Mouse (Mus musculus) lung, embryonic 16.5 days (tissue): ENCODE results near the gene Cenpb. TPM values are rescaled to one million over a fixed set of nuclear protein-coding genes. Genes with fewer than 3 reads are reported as not detected.

Experiments used
- ATAC-seq: fragments of 200-750 bp; cut with Nextera tagmentation; 2 replicates; pipeline ENCODE4 v1.8.0; 2017; ENCODE audit warnings: low read depth, mild to moderate bottlenecking, moderate library complexity
- H3K27ac ChIP-seq: fragments of 300-500 bp; sonication (generic); 2 replicates; pipeline ENCODE4 v1.5.1; 2014; ENCODE audit warnings: mild to moderate bottlenecking, control low read depth, low read length
- H3K27me3 ChIP-seq: fragments of 300-500 bp; sonication (generic); 2 replicates; pipeline ENCODE4 v1.6.1; 2014; ENCODE audit warnings: low read depth, low read length, mixed read lengths; ENCODE audit not compliant: control insufficient read depth, insufficient read depth
- H3K36me3 ChIP-seq: fragments of 300-500 bp; sonication (generic); 2 replicates; pipeline ENCODE4 v1.6.1; 2014; ENCODE audit warnings: low read length; ENCODE audit not compliant: control insufficient read depth, insufficient read depth
- H3K4me1 ChIP-seq: fragments of 300-500 bp; sonication (generic); replicated peaks from 2 replicates; pipeline ENCODE4 v1.6.1; 2014; ENCODE audit warnings: low read length, mixed read lengths; ENCODE audit not compliant: control insufficient read depth, insufficient read depth
- H3K4me2 ChIP-seq: fragments of 300-500 bp; sonication (generic); 2 replicates; pipeline ENCODE4 v1.6.1; 2014; ENCODE audit warnings: low read depth, low read length, control low read depth
- H3K4me3 ChIP-seq: fragments of 300-500 bp; sonication (generic); 2 replicates; pipeline ENCODE4 v1.5.1; 2014; ENCODE audit warnings: mild to moderate bottlenecking, low read length, control low read depth
- H3K9ac ChIP-seq: fragments of 300-500 bp; sonication (generic); 2 replicates; pipeline ENCODE4 v1.6.1; 2014; ENCODE audit warnings: low read length, control low read depth
- H3K9me3 ChIP-seq: fragments of 300-500 bp; sonication (generic); 2 replicates; pipeline ENCODE4 v1.6.1; 2016; ENCODE audit warnings: low read length; ENCODE audit not compliant: control insufficient read depth
- WGBS: fragments of 180-500 bp; shearing (Covaris S2); extraction: QIAGEN DNeasy Blood & Tissue Kit; methylation state at CpG from one replicate; pipeline ENCODE4 v1.1.7; 2014; 5-methylcytosine and 5-hydroxymethylcytosine counted together
- polyA plus RNA-seq: library from polyadenylated mRNA; unstranded; fragments of >200 nt; fragmentation: Nextera tagmentation; extraction: Ambion mirVana; gene quantifications from 2 replicates; pipeline ENCODE4 v1.2.1, GENCODE M21; 2015

Cenpb gene
- polyA plus RNA-seq, 1 experiment from 2014 or later, result 8.4 TPM

DNA sequence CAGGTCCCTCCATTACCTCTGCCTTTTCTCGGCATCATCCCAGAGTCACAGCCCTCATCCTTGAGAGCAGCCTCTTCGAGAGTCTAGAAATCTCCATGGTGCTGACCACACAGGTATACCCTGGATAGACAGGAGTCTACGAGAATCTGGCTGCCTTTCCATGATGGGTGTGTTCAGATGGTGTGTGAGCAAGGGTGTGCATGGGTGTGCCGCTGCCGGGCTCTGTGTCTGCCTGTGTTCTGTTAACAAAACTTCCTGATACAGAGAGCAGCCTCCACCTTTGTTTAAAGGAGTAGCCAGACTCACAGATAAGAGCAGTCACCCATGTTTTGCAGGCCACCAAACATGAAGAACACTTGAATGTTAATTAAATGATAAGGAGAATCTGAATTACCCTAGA lies 50.0 kb downstream of the Cenpb start:
- Histone ChIP-seq H3K27me3 (no peaks in the 10 kb centered on the region), H3K27ac (no peak overlapping the region), H3K9me3 (no peaks in the 10 kb centered on the region), H3K4me1 (peaks cover 6% of the 10 kb centered on the region; the same call in 1 of the 2 replicates), H3K36me3 (no peaks in the 10 kb centered on the region), H3K9ac (no peak overlapping the region), H3K4me2 (no peak overlapping the region), H3K4me3 (no peak overlapping the region)
- WGBS, result 60% methylated on average over 5 of the region's 5 CpGs
- no peak for ATAC-seq

DNA sequence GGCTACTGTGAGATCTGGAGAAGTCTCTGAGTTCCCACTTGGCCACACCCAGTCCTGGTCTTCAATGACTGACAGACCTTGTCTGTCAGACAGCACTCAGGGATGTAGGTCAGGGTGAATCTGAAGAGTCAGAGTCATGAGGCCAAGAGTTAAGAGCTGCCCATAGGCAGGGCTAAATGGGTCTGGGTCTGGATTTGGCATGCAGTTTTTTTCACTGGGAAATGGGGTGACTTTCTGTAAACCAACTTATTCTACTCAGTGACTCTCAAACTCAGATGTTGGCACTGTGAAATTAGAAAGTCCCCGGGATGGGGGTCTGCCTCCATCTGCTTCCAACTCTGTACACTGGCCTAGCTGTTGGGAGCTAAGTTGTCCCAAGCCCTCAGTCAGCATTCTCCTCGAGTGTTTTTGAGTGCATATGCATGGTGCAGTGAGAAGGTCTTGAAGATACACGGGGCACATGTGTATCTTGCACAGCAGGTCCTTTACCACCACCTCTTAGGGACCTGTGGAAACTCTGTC lies 51.2 kb downstream of the Cenpb start:
- Histone ChIP-seq H3K27me3 (no peaks in the 10 kb centered on the region), H3K36me3 (no peaks in the 10 kb centered on the region), H3K4me2 (peak overlapping the region; percentile 70), H3K27ac (no peak overlapping the region), H3K9ac (no peak overlapping the region), H3K4me3 (peak overlapping the region; percentile 10; the same call in 1 of the 2 replicates), H3K9me3 (no peaks in the 10 kb centered on the region), H3K4me1 (peaks cover 8% of the 10 kb centered on the region; the same call in 1 of the 2 replicates)
- ATAC-seq, result no peak
- WGBS, result 66% methylated on average over 3 of the region's 3 CpGs

DNA sequence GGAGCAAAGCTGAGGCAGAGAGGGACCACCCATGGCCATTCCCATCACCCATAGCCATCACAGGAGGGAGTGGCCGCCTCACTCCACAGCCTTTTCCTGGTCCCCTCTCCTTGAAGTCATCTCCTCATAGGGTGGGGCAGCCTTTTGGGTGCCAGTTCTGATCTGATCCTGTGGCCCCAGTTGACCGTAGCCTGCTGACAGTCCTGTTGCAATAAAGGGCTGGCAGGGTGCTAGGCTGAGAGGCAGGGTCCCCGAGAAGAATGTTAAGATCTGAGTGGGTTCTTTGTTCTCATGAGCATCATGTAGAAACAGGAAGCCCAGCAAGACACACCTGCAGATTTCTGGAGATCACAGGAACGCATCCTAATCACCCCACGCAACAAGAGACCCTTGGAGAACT lies 51.7 kb downstream of the Cenpb start:
- H3K9ac ChIP-seq, result peak overlapping the region; percentile 77
- no peaks in the 10 kb centered on the region for H3K9me3 ChIP-seq
- H3K4me3 ChIP-seq, result peak overlapping the region; percentile 56
- no peaks in the 10 kb centered on the region for H3K36me3 ChIP-seq
- no peak overlapping the region for H3K27ac ChIP-seq
- no peaks in the 10 kb centered on the region for H3K27me3 ChIP-seq
- peak overlapping the region; percentile 70 for H3K4me2 ChIP-seq
- peaks cover 8% of the 10 kb centered on the region; the same call in 1 of the 2 replicates for H3K4me1 ChIP-seq
- 70% methylated on average over 5 of the region's 5 CpGs for WGBS
- ATAC-seq, result no peak

DNA sequence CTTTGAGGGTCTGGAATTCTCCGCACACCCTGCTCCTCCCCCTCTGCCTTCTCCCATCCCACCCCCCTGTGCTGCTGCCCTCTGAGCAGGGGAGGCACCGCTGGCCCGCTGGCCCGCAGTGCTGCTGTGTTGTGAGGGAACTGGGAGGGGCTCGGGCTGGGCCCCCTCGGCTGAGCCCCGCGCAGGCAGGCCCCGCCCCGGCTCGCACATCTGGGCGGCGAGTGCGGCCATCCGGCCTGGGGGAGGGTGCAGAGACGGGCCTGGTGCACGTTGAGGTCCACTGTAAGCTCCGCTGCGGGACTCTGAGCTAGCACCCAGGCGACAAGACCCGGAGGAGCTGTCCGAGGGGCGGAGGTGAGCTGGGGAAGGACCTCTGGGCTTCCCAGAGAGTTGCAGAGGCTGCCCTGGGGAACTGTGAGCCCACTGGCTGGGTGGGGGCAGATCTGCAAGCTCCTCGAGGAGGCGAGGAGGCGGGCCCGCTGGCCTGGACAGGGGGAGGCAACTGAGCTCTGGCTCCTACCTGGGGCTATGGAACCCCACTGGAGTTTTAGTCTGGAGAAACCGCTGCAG lies 52.6 kb downstream of the Cenpb start, which contains the start of gene Hspa12b:
TSS of gene Hspa12b (plus strand) at position 120 of the 570 bp plus-strand sequence.
- Histone ChIP-seq H3K27ac (peak within 1 kb of the TSS; percentile 42), H3K9me3 (no peaks in the 10 kb centered on the region), H3K4me3 (peak within 1 kb of the TSS; percentile 56), H3K36me3 (no peaks in the 10 kb centered on the region), H3K4me1 (peaks cover 8% of the 10 kb centered on the region; the same call in 1 of the 2 replicates), H3K27me3 (no peaks in the 10 kb centered on the region), H3K9ac (peak within 1 kb of the TSS; percentile 77), H3K4me2 (peak within 1 kb of the TSS; percentile 70)
- ATAC-seq, result peak; percentile 97
- WGBS, result under 1% methylated on average over 27 of the region's 28 CpGs

DNA sequence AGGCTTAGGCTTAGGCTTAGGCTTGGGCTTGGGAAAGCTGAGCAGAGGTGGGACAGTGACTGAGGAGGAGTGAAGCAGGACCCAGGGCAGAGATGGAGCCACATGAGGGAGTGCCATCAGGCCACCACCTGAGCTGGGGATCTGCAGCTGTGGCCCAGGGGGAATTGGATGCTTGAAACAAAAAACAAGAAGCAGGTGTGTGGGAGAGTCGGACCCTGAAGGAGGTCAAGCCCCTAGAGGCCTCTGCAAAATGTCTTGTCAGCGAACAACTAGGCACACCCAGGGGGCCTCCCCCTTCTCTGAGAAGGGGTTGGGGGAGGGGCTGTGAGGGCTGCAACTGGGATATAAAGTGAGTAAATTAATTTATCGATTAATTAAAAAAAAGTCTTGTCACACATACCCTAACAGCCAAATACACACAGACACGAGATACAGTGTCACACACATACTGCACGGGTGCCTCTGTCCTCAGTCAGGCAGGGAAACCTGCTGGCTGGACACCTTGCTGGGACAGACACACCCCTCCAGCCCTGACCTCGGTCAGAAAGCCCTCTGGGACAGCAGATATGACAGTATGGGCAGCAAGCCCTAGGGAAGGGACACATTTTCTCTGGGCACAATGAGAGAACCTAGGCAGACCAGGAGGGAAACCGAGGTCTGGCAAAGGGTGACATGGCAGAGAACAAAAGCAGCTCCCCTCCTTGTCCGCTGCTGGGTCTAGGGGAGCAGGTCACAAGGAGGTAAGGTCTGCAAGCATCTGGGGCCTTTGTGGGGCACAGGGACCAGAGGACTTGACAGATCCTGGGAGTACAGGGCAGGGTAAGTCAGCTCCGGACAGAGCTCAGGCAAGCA lies 53.7 kb downstream of the Cenpb start:
- Histone ChIP-seq H3K9ac (no peak overlapping the region), H3K27me3 (no peaks in the 10 kb centered on the region), H3K4me1 (peaks cover 8% of the 10 kb centered on the region; the same call in 1 of the 2 replicates), H3K36me3 (no peaks in the 10 kb centered on the region), H3K4me2 (no peak overlapping the region), H3K9me3 (no peaks in the 10 kb centered on the region), H3K27ac (no peak overlapping the region), H3K4me3 (no peak overlapping the region)
- 60% methylated on average over 9 of the region's 9 CpGs for whole genome bisulfite sequencing
- ATAC-seq, result no peak

Other genes starting within 250 kb of the Cenpb start
- gene Gfra4, start 137.0 kb downstream of the Cenpb start, polyA plus RNA-seq, result 8.2 and 9.3 TPM in 2 replicates
- 6.5 and 7.1 TPM in 2 replicates for gene Adam33, start 116.3 kb downstream of the Cenpb start, polyA plus RNA-seq
- gene Siglec1, start 93.3 kb downstream of the Cenpb start, polyA plus RNA-seq, result 0.34 and 0.59 TPM in 2 replicates
- 16.0 and 17.2 TPM in 2 replicates for gene Hspa12b, start 52.8 kb downstream of the Cenpb start, polyA plus RNA-seq
- not detected in 2 replicates for gene Gm11037, start 46.6 kb downstream of the Cenpb start, polyA plus RNA-seq
- 57.9 and 63.5 TPM in 2 replicates for gene 1700037H04Rik, start 20.0 kb downstream of the Cenpb start, polyA plus RNA-seq
- gene Cdc25b, start 6.9 kb upstream of the Cenpb start, polyA plus RNA-seq, result 61.0 TPM in 2 replicates
- 6.5 and 8.8 TPM in 2 replicates for gene Spef1, start 7.2 kb upstream of the Cenpb start, polyA plus RNA-seq
- gene Ap5s1, start 27.0 kb upstream of the Cenpb start, polyA plus RNA-seq, result 29.0 and 29.7 TPM in 2 replicates
- 20.6 and 22.7 TPM in 2 replicates for gene Mavs, start 54.0 kb upstream of the Cenpb start, polyA plus RNA-seq
- 24.5 and 28.4 TPM in 2 replicates for gene Pank2, start 82.4 kb upstream of the Cenpb start, polyA plus RNA-seq
- 3.4 TPM in 2 replicates for gene Rnf24, start 172.8 kb upstream of the Cenpb start, polyA plus RNA-seq